Mouse (Mus musculus) heart, embryonic 14.5 days (tissue): ENCODE data around the gene Thsd4. TPM values are rescaled to one million over a fixed set of nuclear protein-coding genes. Genes with fewer than 3 reads are reported as not detected.

Source experiments
- ATAC-seq: fragments of 200-750 bp; cut with Nextera tagmentation; 2 replicates; pipeline ENCODE4 v1.8.0; 2017; ENCODE audit warnings: low read depth, moderate TSS enrichment; ENCODE audit not compliant: insufficient number of reproducible peaks, insufficient read depth, low FRiP score
- H3K27ac ChIP-seq, 2 experiments: fragments of 200-500 bp in 1 of 2; fragments of 300-500 bp in 1 of 2; sonication (generic) in 1 of 2; replicated peaks in 1 of 2; 2 replicates each; pipeline ENCODE4 v1.5.1; 2012 to 2014; ENCODE audit warnings: low read depth in 2 of 2, low read length in 2 of 2, control low read depth in 1 of 2, mild to moderate bottlenecking in 1 of 2, mixed read lengths in 1 of 2; ENCODE audit not compliant: control insufficient read depth in 1 of 2, insufficient read depth in 1 of 2
- H3K27me3 ChIP-seq: fragments of 300-500 bp; sonication (generic); 2 replicates; pipeline ENCODE4 v1.6.1; 2014; ENCODE audit warnings: mild to moderate bottlenecking, low read length, control low read depth; ENCODE audit not compliant: control insufficient read depth, insufficient read depth
- H3K36me3 ChIP-seq: fragments of 300-500 bp; sonication (generic); 2 replicates; pipeline ENCODE4 v1.6.1; 2014; ENCODE audit warnings: mild to moderate bottlenecking, control low read depth, low read length, mixed read lengths; ENCODE audit not compliant: control insufficient read depth, insufficient read depth
- H3K4me1 ChIP-seq, 2 experiments: fragments of 200-500 bp in 1 of 2; fragments of 300-500 bp in 1 of 2; sonication (generic) in 1 of 2; 2 replicates each; pipeline ENCODE4 v1.6.1; 2012 to 2014; ENCODE audit warnings: low read length in 2 of 2, control low read depth in 1 of 2, mixed read lengths in 1 of 2; ENCODE audit not compliant: control insufficient read depth in 2 of 2, insufficient read depth in 2 of 2
- H3K4me2 ChIP-seq: fragments of 300-500 bp; sonication (generic); 2 replicates; pipeline ENCODE4 v1.6.1; 2014; ENCODE audit warnings: mild to moderate bottlenecking, low read length
- H3K4me3 ChIP-seq, 2 experiments: fragments of 200-500 bp in 1 of 2; fragments of 300-500 bp in 1 of 2; sonication (generic) in 1 of 2; 2 replicates each; pipeline ENCODE4 v1.5.1; 2012 to 2014; ENCODE audit warnings: low read length in 2 of 2, mild to moderate bottlenecking in 2 of 2, control low read depth in 1 of 2, low read depth in 1 of 2, moderate library complexity in 1 of 2; ENCODE audit not compliant: control insufficient read depth in 1 of 2, insufficient read depth in 1 of 2
- H3K9ac ChIP-seq: fragments of 300-500 bp; sonication (generic); 2 replicates; pipeline ENCODE4 v1.6.1; 2014; ENCODE audit warnings: mild to moderate bottlenecking, low read length
- H3K9me3 ChIP-seq: fragments of 300-500 bp; sonication (generic); 2 replicates; pipeline ENCODE4 v1.6.1; 2016; ENCODE audit warnings: low read length, control low read depth; ENCODE audit not compliant: control insufficient read depth
- WGBS: fragments of 180-500 bp; shearing (Covaris S2); extraction: QIAGEN DNeasy Blood & Tissue Kit; methylation state at CpG from one replicate; pipeline ENCODE4 v1.1.7; 2014; 5-methylcytosine and 5-hydroxymethylcytosine counted together
- polyA plus RNA-seq: library from polyadenylated mRNA; unstranded; fragments of >200 nt; fragmentation: Nextera tagmentation; extraction: Ambion mirVana; gene quantifications from 2 replicates; pipeline ENCODE4 v1.2.1, GENCODE M21; 2014

Thsd4 gene
- polyA plus RNA-seq, 1 experiment from 2014 or later = 9.5 TPM

DNA sequence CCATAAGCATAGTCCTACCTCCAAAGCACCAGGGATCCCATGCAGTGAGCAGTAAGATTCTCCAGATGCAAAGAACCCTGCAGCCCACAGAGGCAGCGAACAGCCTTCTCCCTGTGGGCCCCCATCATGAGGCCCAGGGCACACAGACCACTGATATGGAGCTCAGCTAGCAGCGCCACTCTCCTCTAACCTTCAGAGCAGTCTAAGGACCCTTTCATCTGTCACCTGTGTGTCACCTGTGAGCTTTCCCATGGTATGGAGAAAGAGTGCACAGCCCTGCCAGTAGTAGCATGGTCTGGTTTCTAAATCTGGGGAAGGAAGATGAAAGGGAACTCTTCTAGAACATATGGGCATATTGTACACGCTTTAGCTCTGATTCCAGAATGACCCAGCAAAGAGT is 72.3 kb downstream of the Thsd4 start:
- no peak overlapping the region for H3K4me3 ChIP-seq
- no peaks in the 10 kb centered on the region for H3K27me3 ChIP-seq
- H3K27ac ChIP-seq = no peak overlapping the region
- ATAC-seq = no peak
- WGBS = 60% methylated on average over 3 of the region's 3 CpGs
- H3K4me1 ChIP-seq = peaks cover 4 to 15% of the 10 kb centered on the region in 2 experiments
- no peak overlapping the region for H3K4me2 ChIP-seq
- no peak overlapping the region for H3K9ac ChIP-seq
- no peaks in the 10 kb centered on the region for H3K36me3 ChIP-seq
- H3K9me3 ChIP-seq = no peaks in the 10 kb centered on the region

- WGBS = 58% methylated on average over 4 of the region's 4 CpGs
- Histone ChIP-seq H3K4me2 (no peak overlapping the region), H3K27me3 (no peaks in the 10 kb centered on the region), H3K9ac (no peak overlapping the region), H3K4me3 (no peak overlapping the region), H3K4me1 (peaks cover 4 to 15% of the 10 kb centered on the region in 2 experiments), H3K27ac (no peak overlapping the region; a peak in 1 of 4 replicates), H3K9me3 (no peaks in the 10 kb centered on the region), H3K36me3 (no peaks in the 10 kb centered on the region)
- no peak for ATAC-seq
Measured at GRCm38 (mm10) chr9:60445821-60446220, 76.0 kb downstream of the Thsd4 start.

- 68% methylated on average over 10 of the region's 10 CpGs for WGBS
- Histone ChIP-seq H3K36me3 (no peaks in the 10 kb centered on the region), H3K4me3 (no peak overlapping the region), H3K27ac (no peak overlapping the region), H3K9ac (no peak overlapping the region), H3K4me1 (peaks cover 4 to 11% of the 10 kb centered on the region in 2 experiments; a peak in 3 of 4 replicates), H3K9me3 (no peaks in the 10 kb centered on the region), H3K27me3 (no peaks in the 10 kb centered on the region), H3K4me2 (no peak overlapping the region)
- ATAC-seq = no peak
Measured at GRCm38 (mm10) chr9:60441274-60441902, 80.5 kb downstream of the Thsd4 start.

DNA sequence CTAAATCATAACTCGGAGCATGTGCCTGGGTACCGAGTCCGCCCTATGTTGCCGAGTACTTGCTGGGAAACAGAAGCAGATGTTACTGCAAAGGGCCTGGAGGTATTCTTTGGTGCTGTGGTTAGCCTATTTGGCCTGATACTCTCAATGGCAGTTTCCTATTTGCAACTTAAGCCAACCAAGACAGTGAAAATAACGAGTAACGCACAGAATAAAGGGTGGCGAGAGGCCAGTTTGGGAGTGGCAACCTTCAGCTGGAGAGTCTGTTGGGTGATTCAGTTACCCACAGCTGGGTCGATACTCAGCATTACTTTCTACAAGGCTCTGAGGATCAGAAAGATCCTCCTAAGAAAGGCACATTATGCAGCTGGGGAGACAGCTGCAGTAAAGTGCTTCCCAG is 81.3 kb downstream of the Thsd4 start:
- ATAC-seq = no peak
- Histone ChIP-seq H3K9me3 (no peaks in the 10 kb centered on the region), H3K9ac (no peak overlapping the region), H3K27me3 (no peaks in the 10 kb centered on the region), H3K27ac (no peak overlapping the region), H3K4me1 (peaks cover under 1 to 4% of the 10 kb centered on the region in 2 experiments; a peak in 2 of 4 replicates), H3K4me3 (no peak overlapping the region), H3K36me3 (no peaks in the 10 kb centered on the region), H3K4me2 (no peak overlapping the region)
- WGBS = 83% methylated on average over 8 of the region's 8 CpGs

- no peaks in the 10 kb centered on the region for H3K9me3 ChIP-seq
- no peaks in the 10 kb centered on the region for H3K27me3 ChIP-seq
- H3K36me3 ChIP-seq = no peaks in the 10 kb centered on the region
- no peak overlapping the region for H3K4me2 ChIP-seq
- ATAC-seq = no peak
- 88% methylated on average over 3 of the region's 3 CpGs for WGBS
- no peaks in the 10 kb centered on the region for H3K4me1 ChIP-seq
- H3K9ac ChIP-seq = no peak overlapping the region
- no peak overlapping the region for H3K4me3 ChIP-seq
- H3K27ac ChIP-seq = no peak overlapping the region
Measured at GRCm38 (mm10) chr9:60436246-60436645, 85.6 kb downstream of the Thsd4 start.

GRCm38 (mm10) chr9:60434093-60434492 is 87.8 kb downstream of the Thsd4 start:
- no peak overlapping the region for H3K4me2 ChIP-seq
- 48% methylated on average over 2 of the region's 2 CpGs for WGBS
- ATAC-seq = no peak
- H3K36me3 ChIP-seq = no peaks in the 10 kb centered on the region
- H3K27ac ChIP-seq = no peak overlapping the region
- H3K4me1 ChIP-seq = 0 out of 4 replicates have a peak, but pooled peaks cover 0 to 2% of the 10 kb centered on the region in 2 experiments
- H3K9me3 ChIP-seq = no peaks in the 10 kb centered on the region
- no peak overlapping the region for H3K9ac ChIP-seq
- H3K27me3 ChIP-seq = no peaks in the 10 kb centered on the region
- no peak overlapping the region for H3K4me3 ChIP-seq

- H3K27ac ChIP-seq = no peak overlapping the region
- H3K36me3 ChIP-seq = no peaks in the 10 kb centered on the region
- H3K4me2 ChIP-seq = no peak overlapping the region
- no peak overlapping the region for H3K4me3 ChIP-seq
- no peaks in the 10 kb centered on the region for H3K27me3 ChIP-seq
- WGBS = 82% methylated on average over 4 of the region's 4 CpGs
- H3K9me3 ChIP-seq = no peaks in the 10 kb centered on the region
- no peak overlapping the region for H3K9ac ChIP-seq
- H3K4me1 ChIP-seq = 0 out of 4 replicates have a peak, but pooled peaks cover 0 to 2% of the 10 kb centered on the region in 2 experiments
- no peak for ATAC-seq
Measured at GRCm38 (mm10) chr9:60431924-60432323, 89.9 kb downstream of the Thsd4 start.

GRCm38 (mm10) chr9:60430017-60430416 is 91.8 kb downstream of the Thsd4 start:
- H3K4me1 ChIP-seq = 0 out of 4 replicates have a peak, but pooled peaks cover 0 to 2% of the 10 kb centered on the region in 2 experiments
- no peak overlapping the region for H3K9ac ChIP-seq
- ATAC-seq = no peak
- no peaks in the 10 kb centered on the region for H3K36me3 ChIP-seq
- H3K9me3 ChIP-seq = no peaks in the 10 kb centered on the region
- H3K27me3 ChIP-seq = no peaks in the 10 kb centered on the region
- WGBS = 80% methylated on average over 4 of the region's 4 CpGs
- no peak overlapping the region for H3K27ac ChIP-seq
- no peak overlapping the region for H3K4me3 ChIP-seq
- H3K4me2 ChIP-seq = no peak overlapping the region
